Mouse (Mus musculus) lung, adult 18-20 months (tissue): ENCODE results near the gene Gm6482.
"Not testable (repeated sequence)": the region's sequence is repeated elsewhere in the genome, so short reads cannot be mapped to it uniquely, and the experiment has no call there.

Experiments used
- DNase-seq, 2 experiments: peaks; one replicate each; pipeline ENCODE4 v3.0.0; 2022; ENCODE audit warnings: mixed read lengths in 2 of 2

Gene Gm6482

DNA sequence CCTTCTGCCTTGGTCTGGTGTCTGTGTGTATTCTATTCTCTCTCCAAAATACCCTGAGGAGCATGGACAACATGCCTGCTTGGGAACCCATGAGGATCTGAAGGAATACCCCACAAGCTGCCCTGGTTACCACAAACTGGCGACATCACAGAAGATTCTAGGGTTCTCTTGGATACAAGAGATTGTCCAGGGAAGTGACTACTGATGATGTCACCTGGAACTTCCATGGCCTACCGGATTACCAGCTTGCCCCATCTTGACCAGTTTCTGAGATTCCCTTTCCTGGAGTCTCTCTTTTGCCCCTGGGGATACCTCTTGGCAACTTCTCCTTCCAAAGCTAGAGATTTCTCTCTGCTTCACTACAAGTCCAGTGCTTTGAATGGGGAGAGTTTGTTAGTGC is at the start of gene Gm6482:
Gene Gm6482, minus strand, starts transcription at position 101 of the 400 bp plus-strand sequence.
- not testable (repeated sequence) for DNase-seq

DNA sequence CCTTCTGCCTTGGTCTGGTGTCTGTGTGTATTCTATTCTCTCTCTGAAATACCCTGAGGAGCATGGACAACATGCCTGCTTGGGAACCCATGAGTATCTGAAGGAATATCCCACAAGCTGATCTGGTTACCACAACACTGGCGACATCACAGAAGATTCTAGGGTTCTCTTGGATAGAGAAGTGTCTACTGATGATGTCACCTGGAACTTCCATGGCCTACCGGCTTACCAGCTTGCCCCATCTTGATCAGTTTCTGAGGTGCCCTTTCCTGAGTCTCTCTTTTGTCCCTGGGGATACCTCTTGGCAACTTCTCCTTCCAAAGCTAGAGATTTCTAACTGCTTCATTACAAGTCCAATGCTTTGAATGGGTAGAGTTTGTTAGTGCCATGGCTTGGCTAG is 45.3 kb upstream of the Gm6482 start, which contains the start of gene Gm7954:
Gene Gm7954, minus strand, starts transcription at position 101 of the 400 bp plus-strand sequence.
- DNase-seq: not testable (repeated sequence)

DNA sequence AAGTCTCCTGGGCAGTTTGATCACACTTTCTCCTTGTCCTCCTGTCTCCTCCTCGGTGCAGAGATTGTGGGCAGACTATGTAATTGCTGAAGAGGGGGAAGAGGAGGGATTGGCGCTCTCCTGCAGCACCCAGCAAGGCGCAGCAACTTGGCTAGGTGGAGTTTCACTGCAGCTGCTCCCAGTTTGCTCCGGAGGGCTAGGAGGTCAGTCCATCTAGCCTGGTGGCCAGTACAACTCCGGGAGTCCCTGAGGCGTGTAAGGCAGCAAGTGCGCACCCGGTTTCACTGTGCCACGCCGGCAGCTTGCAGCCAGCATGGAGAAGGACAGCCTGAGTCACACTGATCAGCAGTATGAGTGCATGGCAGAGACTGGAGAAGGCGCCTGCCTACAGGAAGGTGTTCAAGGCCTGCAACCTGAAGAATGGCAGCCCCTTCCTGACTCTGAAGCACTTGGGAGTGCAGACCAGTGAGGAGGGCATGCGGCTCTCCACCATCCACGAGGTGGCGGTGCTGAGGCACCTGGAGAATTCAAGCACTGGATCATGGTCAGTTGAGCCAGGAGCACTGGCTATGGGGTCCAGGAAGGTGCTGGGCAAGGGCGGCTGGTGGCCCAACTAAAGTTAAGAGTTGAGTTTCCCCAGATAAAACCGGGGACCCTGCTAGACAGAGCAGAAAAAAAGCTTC is 17.5 kb upstream of the Gm6482 start:
- DNase-seq: peak; percentile 3 to 4

DNA sequence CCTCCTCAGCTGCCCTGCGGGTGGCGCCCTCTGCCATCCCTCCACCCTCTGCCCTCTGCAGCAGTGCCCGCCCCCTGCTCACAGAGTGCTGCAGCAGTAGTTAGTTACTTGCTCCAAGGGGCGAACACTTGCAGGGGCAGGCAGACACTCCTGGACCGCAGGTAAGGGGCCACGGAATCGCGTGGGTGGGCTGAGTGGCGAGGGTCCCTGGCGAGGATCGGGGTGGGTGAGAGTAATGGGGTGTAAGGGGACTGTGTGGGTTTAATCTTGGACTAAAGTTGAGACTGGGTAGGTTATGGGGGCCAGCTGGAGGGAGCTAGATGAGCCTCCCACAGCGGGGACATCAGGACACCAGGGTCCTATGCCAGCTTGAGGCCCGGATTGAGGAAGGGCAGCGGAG is 16.6 kb upstream of the Gm6482 start:
- DNase-seq: peak in 1 of 2 experiments; percentile 1

- not testable (repeated sequence) for DNase-seq
Measured at GRCm38 (mm10) chr14:41386279-41386678, 21.8 kb downstream of the Gm6482 start, which contains the start of gene Gm7945. Gene Gm7945, minus strand, starts transcription at chr14:41386379.
